Mouse (Mus musculus) kidney, adult 18-20 months (tissue): ENCODE measurements around the gene Lrrc47.

Source experiments
- DNase-seq: peaks from one replicate; pipeline ENCODE4 v3.0.0; 2021

Lrrc47 gene

DNA sequence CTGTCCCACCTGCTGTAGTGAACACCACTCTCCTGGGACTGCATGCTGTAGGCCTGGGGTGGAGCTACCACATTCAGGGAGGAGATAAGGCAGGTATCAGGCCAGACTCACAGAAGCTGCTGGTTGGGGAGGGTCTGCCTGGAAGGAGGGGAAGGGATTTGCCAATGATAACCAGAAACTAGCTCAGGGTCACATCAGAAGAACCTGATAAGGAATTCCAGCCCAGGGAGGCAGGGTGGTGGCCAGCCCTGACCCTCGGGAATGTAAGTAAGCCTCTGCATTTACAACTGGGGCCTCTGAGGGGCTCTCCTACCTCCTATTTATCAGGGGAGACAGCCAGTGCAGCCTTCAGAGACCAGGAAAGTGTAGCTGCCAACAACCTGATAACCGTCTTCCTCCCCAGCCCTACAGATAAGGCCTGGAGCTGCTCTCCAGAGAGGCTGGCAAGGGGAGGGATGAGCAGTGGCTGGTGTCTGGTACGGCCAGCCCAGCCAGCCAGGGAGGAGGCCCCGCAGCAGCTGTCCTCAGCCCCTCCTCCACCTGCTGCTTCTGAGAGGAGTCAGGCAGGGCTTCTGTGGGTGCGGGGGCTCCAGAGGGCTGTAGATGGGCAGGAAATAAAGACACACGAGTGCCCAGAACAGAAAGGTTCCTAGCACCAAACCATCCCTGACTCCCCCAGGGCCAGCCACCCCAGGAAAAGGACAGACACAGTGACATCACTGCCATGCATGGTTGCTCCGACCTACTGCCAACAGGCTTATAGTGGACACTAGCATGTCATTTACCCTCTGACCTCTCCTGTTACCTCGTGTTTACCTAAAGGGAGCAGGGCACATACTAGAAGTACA is 12.4 kb downstream of the Lrrc47 start:
- peak; percentile 73 for DNase-seq

DNA sequence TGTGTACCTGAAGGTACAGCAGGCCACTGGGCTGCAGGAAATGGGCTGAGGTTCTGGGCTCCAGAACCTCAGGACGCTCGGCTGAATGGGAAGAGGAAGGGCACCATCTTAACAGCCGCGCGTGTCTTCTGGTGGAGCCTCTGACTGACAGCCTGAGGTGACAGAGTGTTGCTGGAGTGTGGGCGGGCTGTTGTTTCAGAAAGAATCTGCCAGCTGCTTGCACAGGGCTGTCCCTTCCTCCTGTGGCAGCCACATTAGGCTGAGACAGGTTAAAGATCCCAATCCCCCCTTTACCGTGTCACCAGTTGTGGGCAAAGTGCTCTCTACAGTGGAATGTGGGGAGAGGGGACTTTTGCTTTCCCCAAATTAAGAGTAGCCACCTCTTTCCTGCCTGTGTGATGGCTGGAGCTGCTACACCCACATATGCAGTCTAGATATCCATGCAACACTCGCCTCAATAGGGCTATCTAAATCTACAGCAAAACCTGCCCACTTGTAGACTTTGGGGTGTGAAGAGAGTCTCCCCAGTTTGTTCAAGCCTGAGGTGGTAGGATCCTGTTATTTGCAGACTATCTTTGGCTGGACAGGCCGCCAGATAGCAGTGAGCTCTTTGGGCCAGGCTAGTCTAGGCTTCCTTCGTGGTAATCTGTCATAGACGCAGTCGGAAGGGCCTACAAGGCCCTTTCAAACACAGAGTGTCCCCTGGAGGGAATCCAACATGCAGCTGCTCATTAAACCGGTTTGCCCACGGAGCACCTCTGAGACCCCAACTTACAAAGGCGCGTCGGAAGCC is 13.4 kb downstream of the Lrrc47 start:
- peak; percentile 50 for DNase-seq

- DNase-seq, result peak; percentile 94
Observed at GRCm38 (mm10) chr4:154025641-154026440, 14.3 kb downstream of the Lrrc47 start, which contains the start of gene Smim1. TSS of gene Smim1 (minus strand) at chr4:154026230.

DNA sequence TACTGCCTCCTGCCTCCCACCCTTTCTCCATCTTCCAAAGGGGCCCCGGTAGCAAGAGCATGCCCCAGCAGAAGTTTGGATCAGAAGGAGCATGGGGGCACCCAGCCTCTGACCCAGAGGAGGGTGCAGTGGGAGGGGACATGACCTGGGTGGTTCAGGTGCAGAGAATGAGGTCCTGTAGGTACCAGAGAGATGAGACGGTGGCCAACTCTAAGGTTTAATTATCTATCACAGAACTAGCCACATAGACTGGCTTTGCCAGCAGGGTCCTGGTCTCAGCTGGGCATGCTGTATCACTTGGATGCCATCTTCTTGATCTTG is 14.9 kb downstream of the Lrrc47 start:
- no peak for DNase-seq

- no peak for DNase-seq
Observed at GRCm38 (mm10) chr4:154028066-154028465, 16.5 kb downstream of the Lrrc47 start.

DNA sequence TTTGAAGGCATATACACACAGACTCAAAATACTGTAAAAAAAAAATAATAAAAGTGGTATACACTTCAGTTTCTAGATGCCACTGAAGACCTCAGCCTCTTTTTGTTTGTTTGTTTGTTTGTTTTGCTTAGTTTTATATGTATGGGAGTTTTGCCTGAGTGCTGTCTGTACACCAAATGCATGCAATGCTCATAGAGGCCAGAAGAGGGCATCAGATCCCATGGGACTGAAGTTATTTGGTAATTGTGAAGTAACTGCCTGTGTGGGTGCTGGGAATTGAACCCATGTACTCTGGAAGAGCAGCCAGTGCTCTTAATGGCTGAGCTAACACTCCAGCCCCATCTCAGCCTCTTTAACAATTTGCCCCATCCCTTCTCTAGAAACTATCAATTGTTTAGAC is 17.1 kb downstream of the Lrrc47 start:
- DNase-seq, result no peak

DNA sequence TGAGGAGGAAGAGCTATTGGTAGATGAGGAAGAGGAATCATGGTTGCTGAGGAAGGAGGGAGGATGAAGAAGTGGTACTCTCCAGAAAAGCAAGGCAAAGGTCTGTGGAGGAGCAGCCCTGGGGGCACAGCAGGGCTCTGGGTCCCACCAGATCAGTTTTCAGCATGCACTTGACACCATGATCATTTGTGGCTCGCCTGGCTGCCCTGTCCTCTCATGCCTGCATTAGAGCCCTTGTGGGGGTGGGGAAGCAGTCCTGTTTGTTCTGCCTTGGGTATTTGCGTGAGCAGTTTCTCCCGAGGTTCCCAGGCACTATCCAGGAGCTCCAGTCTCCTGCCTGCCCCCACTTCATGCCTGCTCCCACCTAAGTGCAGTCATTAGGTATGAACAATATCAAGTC is 25.6 kb downstream of the Lrrc47 start:
- DNase-seq, result no peak

GRCm38 (mm10) chr4:154042577-154042976 is 31.0 kb downstream of the Lrrc47 start, which contains the start of gene Ccdc27:
TSS of gene Ccdc27 (minus strand) at chr4:154042677.
- no peak for DNase-seq

DNA sequence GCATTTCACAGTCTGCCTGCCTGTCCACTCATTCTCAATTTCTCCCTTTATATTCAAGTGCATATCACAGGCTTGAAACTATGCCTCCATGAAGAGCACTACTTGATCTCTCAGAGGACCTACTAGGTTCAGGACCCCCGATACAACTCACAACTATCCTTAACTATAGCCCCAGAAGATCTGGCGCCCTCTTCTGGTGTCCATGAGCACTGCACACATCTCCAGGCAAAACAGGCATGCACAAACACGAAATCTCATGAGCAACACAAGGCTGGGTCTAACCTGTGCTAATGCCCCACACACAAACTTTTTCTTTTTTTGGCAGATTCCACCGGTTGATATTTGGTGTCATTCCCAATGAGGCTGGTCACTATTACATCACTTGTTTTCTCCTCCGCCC is 34.3 kb downstream of the Lrrc47 start:
- no peak for DNase-seq

GRCm38 (mm10) chr4:154051401-154051800 is 39.9 kb downstream of the Lrrc47 start:
- no peak for DNase-seq

- DNase-seq, result no peak
Observed at GRCm38 (mm10) chr4:154053065-154053464, 41.5 kb downstream of the Lrrc47 start.

DNA sequence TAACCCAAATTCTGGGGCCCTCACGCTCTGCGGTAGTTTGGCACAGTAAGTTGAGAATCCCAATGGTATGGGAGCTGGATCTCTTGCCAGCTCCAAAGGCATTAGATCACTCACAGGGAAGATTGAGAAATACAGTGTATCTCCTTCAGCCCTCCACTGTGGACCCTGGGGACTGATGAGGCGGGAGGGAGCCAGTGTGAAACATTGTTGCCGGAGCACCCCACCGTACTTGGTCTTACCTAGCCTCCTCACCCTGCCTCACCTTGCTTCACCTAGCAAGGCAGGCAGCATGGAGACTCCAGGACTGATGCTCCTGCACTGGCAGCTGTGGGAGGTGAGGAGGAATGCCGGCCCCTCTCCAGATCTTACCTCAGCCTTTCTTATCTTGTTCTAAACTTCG is 44.0 kb downstream of the Lrrc47 start:
- no peak for DNase-seq

DNA sequence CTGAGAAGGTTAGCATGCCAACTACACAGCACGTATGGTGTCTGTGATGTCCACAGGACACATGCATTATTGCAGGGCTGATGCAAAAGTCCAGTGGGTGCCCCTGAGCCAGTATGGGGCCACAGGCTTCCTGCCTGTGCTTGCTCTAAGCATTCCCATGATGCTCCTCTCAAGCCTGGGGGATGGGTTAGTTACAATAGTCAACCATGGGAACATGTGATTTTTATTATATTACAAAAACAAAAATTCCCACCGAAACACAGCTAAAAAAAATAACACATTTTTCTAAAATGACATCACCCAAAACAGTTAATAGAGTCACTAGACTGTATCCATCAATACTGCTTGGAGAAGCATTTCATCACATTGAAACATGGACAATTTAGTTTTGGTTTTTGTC is 44.5 kb downstream of the Lrrc47 start:
- DNase-seq, result no peak

- DNase-seq, result no peak
Observed at GRCm38 (mm10) chr4:154056661-154057060, 45.1 kb downstream of the Lrrc47 start.

DNA sequence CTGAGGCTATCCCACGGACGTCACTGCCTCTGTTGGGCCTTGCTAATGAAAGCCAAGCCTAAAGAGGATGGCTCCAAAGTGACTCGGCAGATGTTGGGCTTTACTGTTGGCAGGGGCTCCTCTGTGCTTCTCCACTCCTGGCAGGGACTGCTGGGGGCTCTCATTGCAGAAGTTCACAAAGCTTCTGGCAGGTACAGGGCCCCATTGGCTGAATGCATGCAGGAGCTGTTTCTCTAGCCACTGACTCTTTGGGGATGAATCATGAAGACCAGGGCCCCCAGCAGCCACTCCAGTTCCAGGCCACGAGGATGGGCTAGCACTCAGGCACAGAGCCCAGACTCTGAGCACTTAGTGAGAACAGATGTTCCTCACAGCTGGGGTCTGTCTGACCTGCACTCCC is 46.2 kb downstream of the Lrrc47 start:
- no peak for DNase-seq

GRCm38 (mm10) chr4:154064827-154065773 is 53.6 kb downstream of the Lrrc47 start:
- no peak for DNase-seq

- DNase-seq, result peak; percentile 28
Observed at GRCm38 (mm10) chr4:154070896-154071295, 59.4 kb downstream of the Lrrc47 start.
